Mouse (Mus musculus) cortical plate, adult 2 months (tissue): ENCODE results near the gene Rwdd3.

Experiments
- CTCF ChIP-seq: fragments of 200-500 bp; IDR thresholded peaks from 2 replicates; pipeline ENCODE4 v1.5.1; 2011; ENCODE audit warnings: mild to moderate bottlenecking, control low read depth, low read length; ENCODE audit not compliant: insufficient read depth; ENCODE audit errors: extremely low read depth
- POLR2A ChIP-seq: fragments of 200-500 bp; IDR thresholded peaks from 2 replicates; pipeline ENCODE4 v1.6.1; 2011; ENCODE audit warnings: mild to moderate bottlenecking, low read length, control low read depth; ENCODE audit not compliant: insufficient read depth; ENCODE audit errors: extremely low read depth

GRCm38 (mm10) chr3:121156043-121156442 lies 15.5 kb downstream of the Rwdd3 start:
- TF ChIP-seq CTCF (no peak), POLR2A (no peak)
